12 mouse cellular contexts compared by ENCODE assay signal in genomic region chr9:114979969-114980368, GRCm38 (mm10). TPM values are rescaled to one million over a fixed set of nuclear protein-coding genes. Genes with fewer than 3 reads are reported as not detected.
DNase-seq lines count a peak whose midpoint lies in the region; ATAC-seq and TF ChIP-seq lines count a peak whose summit lies in the region.
"Had no signal": no experiment of that assay in that cellular context is flagged by ENCODE, and none has a peak within 500 bp of the region (broad histone marks: within the 10 kb centered on the region; RNA-seq: fewer than 3 reads in every experiment).

No protein-coding gene starts in this region.

- no peak for TF ChIP-seq POLR2A in heart, adult 2 months (IDR thresholded peaks at IDR 0.05; ENCODE audit: insufficient read depth, low read depth, low read length)

- ATAC-seq in heart, embryonic 15.5 days (replicated peaks; ENCODE audit: insufficient number of reproducible peaks, insufficient read depth, low FRiP score, low read depth), result no peak
- ATAC-seq in midbrain, embryonic 14.5 days (ENCODE audit: low FRiP score, low TSS enrichment), result no peak
- no peak for ATAC-seq in hindbrain, embryonic 16.5 days
- no peak for ATAC-seq in neural tube, embryonic 14.5 days (ENCODE audit: low read depth)
- ATAC-seq: inflammation-experienced regulatory T-cells, adult 6 months had no signal

- H3K9ac ChIP-seq in heart, embryonic 15.5 days, result no peak overlapping the region
- H3K9ac ChIP-seq in heart, adult 2 months (ENCODE audit: low read depth, low read length), result no peak overlapping the region
- no peak overlapping the region for H3K9ac ChIP-seq in midbrain, embryonic 14.5 days (replicated peaks; ENCODE audit: low read length)
- H3K9ac ChIP-seq in hindbrain, embryonic 16.5 days (ENCODE audit: low read depth, low read length), result no peak overlapping the region
- H3K9ac ChIP-seq in neural tube, embryonic 14.5 days (replicated peaks; ENCODE audit: low read depth, low read length), result no peak overlapping the region
- H3K9ac ChIP-seq: limb, embryonic 15.5 days had no signal

- H3K79me2 ChIP-seq in heart, adult 2 months (replicated peaks; ENCODE audit: control insufficient read depth, insufficient read depth, low read length), result no peaks in the 10 kb centered on the region

- H3K4me3 ChIP-seq in heart, embryonic 15.5 days, result no peak overlapping the region
- no peak overlapping the region for H3K4me3 ChIP-seq in heart, adult 2 months
- no peak overlapping the region for H3K4me3 ChIP-seq in midbrain, embryonic 14.5 days (replicated peaks; ENCODE audit: low read depth, low read length)
- no peak overlapping the region for H3K4me3 ChIP-seq in midbrain, embryonic 10.5 days
- no peak overlapping the region for H3K4me3 ChIP-seq in hindbrain, embryonic 16.5 days (ENCODE audit: low read length)
- H3K4me3 ChIP-seq in neural tube, embryonic 14.5 days (ENCODE audit: low read depth, low read length), result no peak overlapping the region
- H3K4me3 ChIP-seq: erythroblast, embryonic 14.5 days had no signal

- WGBS in heart, embryonic 15.5 days, result 30% methylated on average over 6 of the region's 6 CpGs
- 60% methylated on average over 6 of the region's 6 CpGs for WGBS in heart, adult 2 months
- WGBS in midbrain, embryonic 14.5 days, result 72% methylated on average over 6 of the region's 6 CpGs
- 74% methylated on average over 6 of the region's 6 CpGs for WGBS in midbrain, embryonic 10.5 days
- 76% methylated on average over 6 of the region's 6 CpGs for WGBS in hindbrain, embryonic 16.5 days
- WGBS in neural tube, embryonic 14.5 days, result 74% methylated on average over 6 of the region's 6 CpGs

- intact Hi-C loops in heart, adult 2 months (cut with DNase I), result no loop called here

- no peak for TF ChIP-seq EP300 in heart, adult 2 months (IDR thresholded peaks at IDR 0.05; ENCODE audit: insufficient read depth, low read depth, low read length)

- H3K4me2 ChIP-seq in heart, embryonic 15.5 days, result peak overlapping the region; percentile 95; the same call in 1 of the 2 replicates
- peak overlapping the region; percentile 84; the same call in 1 of the 2 replicates for H3K4me2 ChIP-seq in midbrain, embryonic 14.5 days (ENCODE audit: low read length)
- peak overlapping the region; percentile 95 for H3K4me2 ChIP-seq in hindbrain, embryonic 16.5 days (ENCODE audit: low read length)
- H3K4me2 ChIP-seq in neural tube, embryonic 14.5 days (ENCODE audit: low read depth, low read length), result peak overlapping the region; percentile 83; the same call in 1 of the 2 replicates

- no peak for TF ChIP-seq CTCF in heart, adult 2 months (IDR thresholded peaks at IDR 0.05)

- no peaks in the 10 kb centered on the region for H3K9me3 ChIP-seq in heart, embryonic 15.5 days (replicated peaks)
- no peaks in the 10 kb centered on the region for H3K9me3 ChIP-seq in midbrain, embryonic 14.5 days (ENCODE audit: control insufficient read depth, low read length)
- 0 out of 2 replicates have a peak, but pooled peaks cover 4% of the 10 kb centered on the region for H3K9me3 ChIP-seq in midbrain, embryonic 10.5 days (replicated peaks)
- H3K9me3 ChIP-seq in hindbrain, embryonic 16.5 days (ENCODE audit: control insufficient read depth, low read length), result no peaks in the 10 kb centered on the region
- H3K9me3 ChIP-seq in neural tube, embryonic 14.5 days (ENCODE audit: control insufficient read depth, low read length), result no peaks in the 10 kb centered on the region
- H3K9me3 ChIP-seq: limb, embryonic 15.5 days had no signal

- no peak overlapping the region for H3K27ac ChIP-seq in heart, embryonic 15.5 days
- no peak overlapping the region for H3K27ac ChIP-seq in heart, adult 2 months
- no peak overlapping the region for H3K27ac ChIP-seq in midbrain, embryonic 14.5 days (replicated peaks; ENCODE audit: low read depth, low read length)
- no peak overlapping the region for H3K27ac ChIP-seq in midbrain, embryonic 10.5 days (replicated peaks)
- no peak overlapping the region for H3K27ac ChIP-seq in hindbrain, embryonic 16.5 days (ENCODE audit: low read depth, low read length)
- H3K27ac ChIP-seq in neural tube, embryonic 14.5 days (ENCODE audit: low read depth, low read length), result no peak overlapping the region
- H3K27ac ChIP-seq: limb, embryonic 15.5 days had no signal

- DNase-seq in heart, adult 2 months, result no peak
- no peak for DNase-seq in midbrain, embryonic 14.5 days
- no peak for DNase-seq in midbrain, embryonic 10.5 days (ENCODE audit: low spot score)
- no peak for DNase-seq in yolk sac, embryonic 10.5 days (ENCODE audit: low spot score)
- no peak for DNase-seq in layer of hippocampus, postnatal 10 days (ENCODE audit: low spot score in 2 of 2)
- DNase-seq: adrenal gland, postnatal 36 days had no signal

- peaks cover 25% of the 10 kb centered on the region for H3K4me1 ChIP-seq in heart, embryonic 15.5 days (replicated peaks)
- peaks cover 3% of the 10 kb centered on the region for H3K4me1 ChIP-seq in heart, adult 2 months (ENCODE audit: control insufficient read depth, insufficient read depth, low read length)
- 0 out of 2 replicates have a peak, but pooled peaks cover 3% of the 10 kb centered on the region for H3K4me1 ChIP-seq in midbrain, embryonic 14.5 days (ENCODE audit: control insufficient read depth, insufficient read depth, low read length)
- peaks cover 25% of the 10 kb centered on the region for H3K4me1 ChIP-seq in midbrain, embryonic 10.5 days
- H3K4me1 ChIP-seq in hindbrain, embryonic 16.5 days (ENCODE audit: control insufficient read depth, insufficient read depth, low read depth, low read length), result peaks cover 11% of the 10 kb centered on the region
- H3K4me1 ChIP-seq in neural tube, embryonic 14.5 days (ENCODE audit: control insufficient read depth, insufficient read depth, low read length), result peaks cover 6% of the 10 kb centered on the region; the same call in 1 of the 2 replicates

- no peaks in the 10 kb centered on the region for H3K36me3 ChIP-seq in heart, embryonic 15.5 days
- H3K36me3 ChIP-seq in heart, adult 2 months (ENCODE audit: control insufficient read depth, insufficient read depth, low read length), result no peaks in the 10 kb centered on the region
- no peaks in the 10 kb centered on the region for H3K36me3 ChIP-seq in midbrain, embryonic 14.5 days (ENCODE audit: control insufficient read depth, insufficient read depth, low read length)
- H3K36me3 ChIP-seq in midbrain, embryonic 10.5 days, result no peaks in the 10 kb centered on the region
- no peaks in the 10 kb centered on the region for H3K36me3 ChIP-seq in hindbrain, embryonic 16.5 days (ENCODE audit: control insufficient read depth, insufficient read depth, low read length)
- H3K36me3 ChIP-seq in neural tube, embryonic 14.5 days (ENCODE audit: control insufficient read depth, insufficient read depth, low read length), result no peaks in the 10 kb centered on the region
- H3K36me3 ChIP-seq: limb, embryonic 15.5 days had no signal

- no peaks in the 10 kb centered on the region for H3K27me3 ChIP-seq in heart, embryonic 15.5 days
- H3K27me3 ChIP-seq in heart, adult 2 months (ENCODE audit: control insufficient read depth, insufficient read depth, low read length), result no peaks in the 10 kb centered on the region
- peaks cover 14% of the 10 kb centered on the region; the same call in 1 of the 2 replicates for H3K27me3 ChIP-seq in midbrain, embryonic 14.5 days (ENCODE audit: control insufficient read depth, insufficient read depth, low read length)
- peaks cover 50% of the 10 kb centered on the region for H3K27me3 ChIP-seq in midbrain, embryonic 10.5 days (ENCODE audit: low read depth, poor library complexity, severe bottlenecking)
- H3K27me3 ChIP-seq in hindbrain, embryonic 16.5 days (replicated peaks; ENCODE audit: control insufficient read depth, insufficient read depth, low read length), result no peaks in the 10 kb centered on the region
- no peaks in the 10 kb centered on the region for H3K27me3 ChIP-seq in neural tube, embryonic 14.5 days (ENCODE audit: control insufficient read depth, insufficient read depth, low read length)
- H3K27me3 ChIP-seq: limb, embryonic 15.5 days had no signal

RNA-seq across cellular contexts. Expression of gene Osbpl10, which starts 1.6 kb away (rescaled TPM):
- 1.3 and 4.8 TPM in 2 replicates for polyA plus RNA-seq in heart, embryonic 15.5 days (2015; fragmentation: Nextera tagmentation; extraction: Ambion mirVana)
- 1 to 10 TPM; 2.0 to 3.4 TPM for total RNA-seq in heart, adult 2 months (2021)
- polyA plus RNA-seq in heart, adult 2 months (2012; rRNA removed), result 0.88 and 1.4 TPM in 2 replicates
- 2.0 and 2.3 TPM in 2 replicates for polyA plus RNA-seq in midbrain, embryonic 14.5 days (2014; fragmentation: Nextera tagmentation; extraction: Ambion mirVana)
- polyA plus RNA-seq in midbrain, embryonic 10.5 days (2016; fragmentation: Nextera tagmentation; extraction: Ambion mirVana), result 0.97 and 1.5 TPM in 2 replicates
- polyA plus RNA-seq in hindbrain, embryonic 16.5 days (2015; fragmentation: Nextera tagmentation; extraction: Ambion mirVana), result 3.2 and 3.5 TPM in 2 replicates
- polyA plus RNA-seq in neural tube, embryonic 14.5 days (2014; fragmentation: Nextera tagmentation; extraction: Ambion mirVana), result 2.9 and 3.3 TPM in 2 replicates
- total RNA-seq in layer of hippocampus, postnatal 10 days (2021), result 10 to 100 TPM; 29.3 to 31.8 TPM
- polyA plus RNA-seq: erythroblast, embryonic 14.5 days; inflammation-experienced regulatory T-cells, adult 6 months had no signal

RNA-seq across cellular contexts. Expression of gene Rps27rt, which starts 2.6 kb away (rescaled TPM):
- 174 and 306 TPM in 2 replicates for polyA plus RNA-seq in heart, embryonic 15.5 days (2015; fragmentation: Nextera tagmentation; extraction: Ambion mirVana)
- total RNA-seq in heart, adult 2 months (2021), result 10 to 100 TPM; 14.3 to 32.5 TPM
- 23.0 and 46.7 TPM in 2 replicates for polyA plus RNA-seq in heart, adult 2 months (2012; rRNA removed)
- polyA plus RNA-seq in midbrain, embryonic 14.5 days (2014; fragmentation: Nextera tagmentation; extraction: Ambion mirVana), result 295 and 338 TPM in 2 replicates
- 227 and 286 TPM in 2 replicates for polyA plus RNA-seq in midbrain, embryonic 10.5 days (2016; fragmentation: Nextera tagmentation; extraction: Ambion mirVana)
- polyA plus RNA-seq in hindbrain, embryonic 16.5 days (2015; fragmentation: Nextera tagmentation; extraction: Ambion mirVana), result 113 and 196 TPM in 2 replicates
- 204 and 211 TPM in 2 replicates for polyA plus RNA-seq in neural tube, embryonic 14.5 days (2014; fragmentation: Nextera tagmentation; extraction: Ambion mirVana)
- 10 to 100 TPM in 1 of 2 experiments, 1 to 10 TPM in 1; 5.7 to 13.2 TPM for total RNA-seq in layer of hippocampus, postnatal 10 days (2021)
- polyA plus RNA-seq: erythroblast, embryonic 14.5 days had no signal

RNA-seq across cellular contexts. Expression of gene Gpd1l, which starts 46.2 kb away (rescaled TPM):
- 14.5 and 18.8 TPM in 2 replicates for polyA plus RNA-seq in heart, embryonic 15.5 days (2015; fragmentation: Nextera tagmentation; extraction: Ambion mirVana)
- 10 to 100 TPM; 36.9 to 42.0 TPM for total RNA-seq in heart, adult 2 months (2021)
- polyA plus RNA-seq in heart, adult 2 months (2012; rRNA removed), result 33.3 and 59.3 TPM in 2 replicates
- polyA plus RNA-seq in midbrain, embryonic 14.5 days (2014; fragmentation: Nextera tagmentation; extraction: Ambion mirVana), result 14.3 and 15.7 TPM in 2 replicates
- 13.6 and 15.2 TPM in 2 replicates for polyA plus RNA-seq in midbrain, embryonic 10.5 days (2016; fragmentation: Nextera tagmentation; extraction: Ambion mirVana)
- polyA plus RNA-seq in hindbrain, embryonic 16.5 days (2015; fragmentation: Nextera tagmentation; extraction: Ambion mirVana), result 41.4 and 43.0 TPM in 2 replicates
- polyA plus RNA-seq in neural tube, embryonic 14.5 days (2014; fragmentation: Nextera tagmentation; extraction: Ambion mirVana), result 24.9 and 26.0 TPM in 2 replicates
- total RNA-seq in layer of hippocampus, postnatal 10 days (2021), result 10 to 100 TPM; 84.6 to 89.3 TPM
